Mouse (Mus musculus): ENCODE measurements around the gene AC129217.1. TPM values are rescaled to one million over a fixed set of nuclear protein-coding genes. Genes with fewer than 3 reads are reported as not detected.
A peak's percentile ranks its signal among the peaks of the same experiment; 100 is the strongest.

The AC129217.1 gene
- polyA plus RNA-seq, 1 experiment from 2014 or later: not detected

DNA sequence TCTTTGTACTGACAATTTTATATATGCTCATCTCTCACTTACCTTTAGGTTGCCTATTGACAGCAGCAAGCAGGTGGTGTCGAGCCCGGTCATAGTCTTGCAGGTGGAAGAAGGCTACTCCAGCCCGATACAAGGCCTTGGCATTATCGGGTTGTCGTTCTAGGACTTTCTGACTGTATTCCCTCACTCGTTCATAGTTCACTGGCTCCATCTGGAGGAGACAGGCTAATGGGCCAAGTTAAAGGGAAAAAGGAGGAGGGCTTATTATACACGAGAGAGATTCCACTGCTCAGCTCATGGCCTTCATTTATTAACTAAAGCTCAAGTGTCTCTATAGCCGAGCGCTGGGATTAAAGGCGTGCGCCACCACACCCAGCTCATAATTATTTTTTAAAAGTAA is 13.8 kb upstream of the AC129217.1 start:
- Histone ChIP-seq H3K4me3 (no peak overlapping the region), H3K27me3 (replicated peaks) (no peaks in the 10 kb centered on the region), H3K36me3 (peaks cover 49% of the 10 kb centered on the region), H3K9me3 (no peaks in the 10 kb centered on the region), H3K4me2 (replicated peaks) (0 out of 2 replicates have a peak overlapping the region, but pooled peaks have one; percentile 7), H3K9ac (no peak overlapping the region), H3K27ac (no peak overlapping the region), H3K4me1 (peaks cover 23% of the 10 kb centered on the region)
- WGBS: 83% methylated on average over 11 of the region's 11 CpGs
- no peak for ATAC-seq (ENCODE audit: low FRiP score, low read depth)

DNA sequence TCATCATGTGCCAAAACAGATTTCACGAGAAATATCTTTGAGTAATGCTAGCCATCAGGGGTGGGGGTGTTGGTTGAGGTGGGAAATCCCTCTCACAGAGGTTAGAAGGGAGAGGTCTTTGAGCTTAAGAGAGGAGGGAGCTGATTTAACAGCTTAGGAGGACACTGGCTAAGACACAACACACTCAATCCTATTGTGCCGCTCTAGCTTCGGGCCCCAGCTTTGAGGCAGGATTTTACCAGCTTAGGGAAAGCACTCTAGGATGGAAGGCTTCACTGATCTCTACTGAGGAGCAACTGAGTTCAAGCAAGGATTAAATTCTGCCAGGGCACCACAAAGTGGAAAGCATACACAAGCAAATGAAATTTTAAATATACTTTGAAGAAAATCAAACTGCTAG is 12.6 kb upstream of the AC129217.1 start:
- H3K27ac ChIP-seq: no peak overlapping the region
- peaks cover 32% of the 10 kb centered on the region for H3K4me1 ChIP-seq
- no peak for ATAC-seq (ENCODE audit: low FRiP score, low read depth)
- WGBS: 83% methylated on average over 3 of the region's 3 CpGs
- peaks cover 40% of the 10 kb centered on the region for H3K36me3 ChIP-seq
- H3K9ac ChIP-seq: no peak overlapping the region
- H3K4me2 ChIP-seq (replicated peaks): peak overlapping the region; percentile 97
- no peaks in the 10 kb centered on the region for H3K9me3 ChIP-seq
- no peaks in the 10 kb centered on the region for H3K27me3 ChIP-seq (replicated peaks)
- H3K4me3 ChIP-seq: no peak overlapping the region

GRCm38 (mm10) chr19:8818301-8818798 is 11.2 kb upstream of the AC129217.1 start:
- H3K36me3 ChIP-seq: peaks cover 35% of the 10 kb centered on the region
- no peak for ATAC-seq (ENCODE audit: low FRiP score, low read depth)
- peak overlapping the region; percentile 97 for H3K4me2 ChIP-seq (replicated peaks)
- WGBS: 35% methylated on average over 14 of the region's 14 CpGs
- H3K4me3 ChIP-seq: peak overlapping the region; percentile 49
- peaks cover 44% of the 10 kb centered on the region for H3K4me1 ChIP-seq
- peak overlapping the region; percentile 80; the same call in 1 of the 2 replicates for H3K27ac ChIP-seq
- H3K27me3 ChIP-seq (replicated peaks): no peaks in the 10 kb centered on the region
- no peaks in the 10 kb centered on the region for H3K9me3 ChIP-seq
- peak overlapping the region; percentile 66 for H3K9ac ChIP-seq

- peaks cover 36% of the 10 kb centered on the region for H3K36me3 ChIP-seq
- H3K27me3 ChIP-seq (replicated peaks): no peaks in the 10 kb centered on the region
- ATAC-seq (ENCODE audit: low FRiP score, low read depth): peak; percentile 95
- H3K4me2 ChIP-seq (replicated peaks): peak within 1 kb of the TSS; percentile 97
- peak within 1 kb of the TSS; percentile 100 for H3K4me3 ChIP-seq
- H3K4me1 ChIP-seq: peaks cover 44% of the 10 kb centered on the region
- H3K9ac ChIP-seq: peak within 1 kb of the TSS; percentile 98
- no peaks in the 10 kb centered on the region for H3K9me3 ChIP-seq
- whole genome bisulfite sequencing: under 1% methylated on average over 33 of the region's 33 CpGs
- H3K27ac ChIP-seq: peak within 1 kb of the TSS; percentile 98
Measured at GRCm38 (mm10) chr19:8818801-8819595, 10.6 kb upstream of the AC129217.1 start, which contains the start of gene Ttc9c. Gene Ttc9c (minus strand): TSS chr19:8819333.

- Histone ChIP-seq H3K4me1 (peaks cover 44% of the 10 kb centered on the region), H3K9ac (peak within 1 kb of the TSS; percentile 98), H3K36me3 (peaks cover 38% of the 10 kb centered on the region), H3K4me3 (peak within 1 kb of the TSS; percentile 100), H3K27me3 (replicated peaks) (no peaks in the 10 kb centered on the region), H3K4me2 (replicated peaks) (peak within 1 kb of the TSS; percentile 97), H3K9me3 (no peaks in the 10 kb centered on the region), H3K27ac (peak within 1 kb of the TSS; percentile 98)
- ATAC-seq (ENCODE audit: low FRiP score, low read depth): peak; percentile 97
- under 1% methylated on average over 83 of the region's 83 CpGs for WGBS
Measured at GRCm38 (mm10) chr19:8819596-8820423, 9.8 kb upstream of the AC129217.1 start, which contains the start of gene Hnrnpul2. Gene Hnrnpul2 (plus strand): TSS chr19:8820010.

- Histone ChIP-seq H3K9ac (peak overlapping the region; percentile 98), H3K27me3 (replicated peaks) (no peaks in the 10 kb centered on the region), H3K36me3 (peaks cover 39% of the 10 kb centered on the region), H3K9me3 (no peaks in the 10 kb centered on the region), H3K4me3 (peak overlapping the region; percentile 100), H3K4me2 (replicated peaks) (peak overlapping the region; percentile 97), H3K4me1 (peaks cover 44% of the 10 kb centered on the region), H3K27ac (peak overlapping the region; percentile 98)
- WGBS: under 1% methylated on average over 48 of the region's 48 CpGs
- ATAC-seq (ENCODE audit: low FRiP score, low read depth): no peak; the same call in 1 of the 2 replicates
Measured at GRCm38 (mm10) chr19:8820424-8820956, 9.1 kb upstream of the AC129217.1 start.

DNA sequence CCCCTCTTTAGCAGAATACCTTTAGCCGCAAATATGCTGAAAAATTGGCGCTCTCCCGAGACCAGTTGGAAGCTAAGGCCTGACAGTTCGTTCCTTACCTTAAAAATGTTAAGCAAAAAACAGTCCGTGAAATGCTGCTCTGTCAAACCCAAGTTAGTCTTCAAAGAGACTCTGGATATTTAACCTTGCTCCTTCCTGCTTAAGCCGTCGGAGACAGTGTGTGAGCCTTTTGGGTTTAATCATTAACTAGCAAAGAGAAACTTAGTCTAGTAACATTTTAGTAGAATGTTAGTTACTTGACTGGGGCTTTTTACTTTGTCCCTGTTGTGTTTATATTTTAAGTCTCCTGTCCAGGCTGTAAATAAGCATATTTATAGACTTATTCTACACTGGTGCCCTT is 8.4 kb upstream of the AC129217.1 start:
- Histone ChIP-seq H3K27me3 (replicated peaks) (no peaks in the 10 kb centered on the region), H3K4me1 (peaks cover 41% of the 10 kb centered on the region), H3K9me3 (no peaks in the 10 kb centered on the region), H3K4me2 (replicated peaks) (peak overlapping the region; percentile 97), H3K4me3 (peak overlapping the region; percentile 100), H3K36me3 (peaks cover 39% of the 10 kb centered on the region), H3K9ac (peak overlapping the region; percentile 98), H3K27ac (0 out of 2 replicates have a peak overlapping the region, but pooled peaks have one; percentile 98)
- 2% methylated on average over 7 of the region's 7 CpGs for WGBS
- no peak for ATAC-seq (ENCODE audit: low FRiP score, low read depth)

DNA sequence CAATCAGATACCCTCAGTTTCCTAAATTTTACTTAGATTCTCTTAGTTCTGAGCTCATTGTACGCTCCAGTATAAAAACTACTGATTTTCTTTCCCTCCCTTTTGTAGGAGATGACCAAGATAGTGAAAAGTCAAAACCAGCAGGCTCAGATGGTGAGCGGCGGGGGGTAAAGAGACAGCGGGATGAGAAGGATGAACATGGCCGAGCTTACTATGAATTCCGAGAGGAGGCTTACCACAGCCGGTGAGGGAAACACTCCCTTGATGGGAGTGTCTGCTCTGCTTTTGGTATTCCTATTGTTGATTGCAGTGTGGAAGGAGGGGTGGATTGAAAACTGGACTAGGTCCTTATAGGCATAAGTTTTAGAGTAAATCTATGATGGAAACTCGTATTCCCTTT is 6.9 kb upstream of the AC129217.1 start:
- Histone ChIP-seq H3K9me3 (no peaks in the 10 kb centered on the region), H3K36me3 (peaks cover 48% of the 10 kb centered on the region), H3K4me2 (replicated peaks) (peak overlapping the region; percentile 97), H3K4me3 (peak overlapping the region; percentile 8; the same call in 1 of the 2 replicates), H3K9ac (peak overlapping the region; percentile 98; the same call in 1 of the 2 replicates), H3K4me1 (peaks cover 29% of the 10 kb centered on the region), H3K27ac (no peak overlapping the region), H3K27me3 (replicated peaks) (no peaks in the 10 kb centered on the region)
- 75% methylated on average over 8 of the region's 8 CpGs for WGBS
- no peak for ATAC-seq (ENCODE audit: low FRiP score, low read depth)

DNA sequence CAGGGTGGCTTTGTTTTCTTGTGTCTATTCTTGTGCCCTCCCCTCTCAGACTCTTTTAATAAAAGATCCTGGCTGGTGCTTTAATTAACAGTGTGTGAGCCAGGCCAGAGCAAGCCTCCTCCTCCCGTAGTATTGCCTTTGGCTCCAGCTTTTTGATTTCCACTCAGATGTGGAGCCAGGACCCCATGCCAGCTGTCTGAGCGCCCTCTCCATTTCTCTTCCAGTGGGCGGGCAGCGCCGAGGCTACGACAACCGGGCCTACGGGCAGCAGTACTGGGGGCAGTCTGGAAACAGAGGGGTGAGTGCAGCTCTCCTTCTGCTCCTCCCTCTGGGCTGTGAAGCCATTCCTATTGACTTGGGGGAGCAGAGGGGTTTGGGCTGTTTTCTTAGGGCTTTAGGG is 1.1 kb downstream of the AC129217.1 start:
- ATAC-seq (ENCODE audit: low FRiP score, low read depth): no peak
- no peaks in the 10 kb centered on the region for H3K27me3 ChIP-seq (replicated peaks)

GRCm38 (mm10) chr19:8831262-8831661 is 1.7 kb downstream of the AC129217.1 start:
- peaks cover 88% of the 10 kb centered on the region for H3K36me3 ChIP-seq
- no peak for ATAC-seq (ENCODE audit: low FRiP score, low read depth)
- 85% methylated on average over 11 of the region's 11 CpGs for WGBS
- H3K9ac ChIP-seq: no peak overlapping the region
- H3K27me3 ChIP-seq (replicated peaks): no peaks in the 10 kb centered on the region
- H3K27ac ChIP-seq: no peak overlapping the region
- H3K4me2 ChIP-seq (replicated peaks): no peak overlapping the region
- H3K4me1 ChIP-seq: no peaks in the 10 kb centered on the region
- H3K9me3 ChIP-seq: no peaks in the 10 kb centered on the region
- no peak overlapping the region for H3K4me3 ChIP-seq

More for the DNA sequence above, 1.1 kb downstream of the AC129217.1 start:
- no peaks in the 10 kb centered on the region for H3K4me1 ChIP-seq
- H3K27ac ChIP-seq: no peak overlapping the region
- H3K36me3 ChIP-seq: peaks cover 91% of the 10 kb centered on the region
- H3K4me2 ChIP-seq (replicated peaks): no peak overlapping the region
- H3K9ac ChIP-seq: no peak overlapping the region
- H3K9me3 ChIP-seq: no peaks in the 10 kb centered on the region
- no peak overlapping the region for H3K4me3 ChIP-seq
- WGBS: 94% methylated on average over 8 of the region's 8 CpGs

- Histone ChIP-seq H3K27me3 (replicated peaks) (no peaks in the 10 kb centered on the region), H3K4me1 (0 out of 2 replicates have a peak, but pooled peaks cover under 1% of the 10 kb centered on the region), H3K4me3 (no peak overlapping the region), H3K4me2 (replicated peaks) (no peak overlapping the region), H3K9ac (no peak overlapping the region), H3K27ac (no peak overlapping the region), H3K9me3 (no peaks in the 10 kb centered on the region), H3K36me3 (peaks cover 74% of the 10 kb centered on the region)
- 94% methylated on average over 4 of the region's 4 CpGs for WGBS
- ATAC-seq (ENCODE audit: low FRiP score, low read depth): no peak
Measured at GRCm38 (mm10) chr19:8832971-8833370, 3.4 kb downstream of the AC129217.1 start.
